Mouse (Mus musculus) CD4-positive, CD25-positive, alpha-beta regulatory T cell, adult 2 months (primary cell): ENCODE results near the gene Spa17.

Source experiments
- DNase-seq: peaks from one replicate; pipeline ENCODE4 v3.0.0-alpha.2; 2012; ENCODE audit warnings: low read depth, low spot score

The Spa17 gene

GRCm38 (mm10) chr9:37563805-37564204 is 49.7 kb downstream of the Spa17 start:
- no peak for DNase-seq

- no peak for DNase-seq
Measured at GRCm38 (mm10) chr9:37560617-37561016, 52.9 kb downstream of the Spa17 start.

GRCm38 (mm10) chr9:37556366-37556765 is 57.2 kb downstream of the Spa17 start:
- no peak for DNase-seq

- no peak for DNase-seq
Measured at GRCm38 (mm10) chr9:37554838-37555748, 58.4 kb downstream of the Spa17 start, which contains the start of gene Siae. Gene Siae (plus strand): TSS chr9:37555698.

GRCm38 (mm10) chr9:37554279-37554678 is 59.2 kb downstream of the Spa17 start:
- DNase-seq: peak; percentile 15
